In the genomic region with DNA sequence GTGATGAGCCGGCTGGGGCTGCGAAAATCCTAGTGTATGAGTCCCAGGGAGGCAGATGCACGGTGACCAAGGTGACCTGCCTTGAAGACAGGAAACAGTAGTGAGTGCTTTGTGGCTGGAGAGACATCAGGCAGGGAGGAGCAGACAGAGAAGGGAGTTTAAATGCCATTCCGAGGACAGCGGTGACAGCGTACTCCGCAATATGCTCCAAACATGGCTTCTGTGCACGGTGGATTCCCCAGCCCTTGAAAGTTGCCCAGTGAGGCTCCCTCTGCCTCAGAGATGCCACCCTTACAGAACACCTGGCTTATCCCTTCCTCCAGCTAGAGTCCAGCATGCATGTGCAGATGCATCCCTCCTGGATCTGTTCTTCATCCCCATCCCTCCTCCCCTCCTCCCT, we compare ENCODE assay signal across 18 mouse cellular contexts. TPM values are rescaled to one million over a fixed set of nuclear protein-coding genes. Genes with fewer than 3 reads are reported as not detected.
A peak's percentile ranks its signal among the peaks of the same experiment; 100 is the strongest.
DNase-seq lines count a peak whose midpoint lies in the region; ATAC-seq and TF ChIP-seq lines count a peak whose summit lies in the region.
"Had no signal": no experiment of that assay in that cellular context is flagged by ENCODE, and none has a peak within 500 bp of the region (broad histone marks: within the 10 kb centered on the region; RNA-seq: fewer than 3 reads in every experiment).

No protein-coding gene starts in this region.

- WGBS in forebrain, embryonic 15.5 days: 75% methylated on average over 8 of the region's 8 CpGs
- WGBS in hindbrain, embryonic 14.5 days: 49% methylated on average over 8 of the region's 8 CpGs
- 55% methylated on average over 8 of the region's 8 CpGs for WGBS in midbrain, postnatal 0 days

- peak in 1 of 2 experiments; percentile 32 for DNase-seq in left cerebral cortex, adult 2 months (ENCODE audit: extremely low spot score in 1 of 2, low spot score in 2 of 2)
- DNase-seq in left cerebral cortex, adult 11 months (ENCODE audit: low spot score): no peak
- DNase-seq in hindbrain, embryonic 14.5 days (ENCODE audit: low spot score): no peak
- DNase-seq in midbrain, postnatal 0 days (ENCODE audit: low spot score): no peak
- no peak for DNase-seq in testis, postnatal 14 days (ENCODE audit: low spot score)
- DNase-seq in gastrocnemius, postnatal 4 days (ENCODE audit: low spot score in 2 of 2): no peak
- DNase-seq: adrenal gland, postnatal 10 days; gastrocnemius, postnatal 10 days; kidney, postnatal 14 days; thymus, adult 18-20 months had no signal

- no peak for ATAC-seq in forebrain, embryonic 15.5 days (replicated peaks)
- ATAC-seq in hindbrain, embryonic 14.5 days (ENCODE audit: low FRiP score): no peak
- no peak for ATAC-seq in midbrain, postnatal 0 days (ENCODE audit: low FRiP score)
- ATAC-seq: CD4-positive, CD25-positive, alpha-beta regulatory T cell, adult 4 months; intestine, postnatal 0 days had no signal

- intact Hi-C loops in left cerebral cortex, adult 2 months (cut with DNase I): loop anchor here (1.0 to 2.0 kb wide), 2 partner anchors 45 to 119 kb away; partner anchors contain the start of gene Calm2

- peak overlapping the region; percentile 76 for H3K27ac ChIP-seq in left cerebral cortex, adult 2 months
- H3K27ac ChIP-seq in forebrain, embryonic 15.5 days (replicated peaks): peak overlapping the region; percentile 33; the same call in 1 of the 2 replicates
- 0 out of 2 replicates have a peak overlapping the region, but pooled peaks have one; percentile 23 for H3K27ac ChIP-seq in hindbrain, embryonic 14.5 days
- peak overlapping the region; percentile 51; the same call in 1 of the 2 replicates for H3K27ac ChIP-seq in midbrain, postnatal 0 days (ENCODE audit: low read depth, low read length)
- H3K27ac ChIP-seq: embryonic facial prominence, embryonic 12.5 days; lung, embryonic 15.5 days had no signal

- no peak overlapping the region for H3K4me2 ChIP-seq in forebrain, embryonic 15.5 days (replicated peaks)
- H3K4me2 ChIP-seq in hindbrain, embryonic 14.5 days (replicated peaks): no peak overlapping the region
- H3K4me2 ChIP-seq in midbrain, postnatal 0 days (ENCODE audit: low read depth, low read length, poor library complexity, severe bottlenecking): no peak overlapping the region
- H3K4me2 ChIP-seq: embryonic facial prominence, embryonic 12.5 days; liver, embryonic 11.5 days; lung, embryonic 15.5 days had no signal

- H3K36me3 ChIP-seq in forebrain, embryonic 15.5 days: no peaks in the 10 kb centered on the region
- no peaks in the 10 kb centered on the region for H3K36me3 ChIP-seq in hindbrain, embryonic 14.5 days (replicated peaks; ENCODE audit: control insufficient read depth, insufficient read depth)
- no peaks in the 10 kb centered on the region for H3K36me3 ChIP-seq in midbrain, postnatal 0 days (ENCODE audit: insufficient read depth, low read length)
- H3K36me3 ChIP-seq: embryonic facial prominence, embryonic 12.5 days; heart, embryonic 10.5 days; lung, embryonic 15.5 days had no signal

- peaks cover 56% of the 10 kb centered on the region for H3K4me1 ChIP-seq in forebrain, embryonic 15.5 days
- peaks cover 46% of the 10 kb centered on the region for H3K4me1 ChIP-seq in hindbrain, embryonic 14.5 days (replicated peaks; ENCODE audit: control insufficient read depth, insufficient read depth, low read length)
- H3K4me1 ChIP-seq in midbrain, postnatal 0 days (ENCODE audit: insufficient read depth, low read length): peaks cover 39% of the 10 kb centered on the region

- H3K9me3 ChIP-seq in forebrain, embryonic 15.5 days: no peaks in the 10 kb centered on the region
- no peaks in the 10 kb centered on the region for H3K9me3 ChIP-seq in hindbrain, embryonic 14.5 days (ENCODE audit: control insufficient read depth, low read length)
- no peaks in the 10 kb centered on the region for H3K9me3 ChIP-seq in midbrain, postnatal 0 days (ENCODE audit: low read length)
- H3K9me3 ChIP-seq: embryonic facial prominence, embryonic 12.5 days; heart, embryonic 10.5 days; lung, embryonic 15.5 days had no signal

- no peaks in the 10 kb centered on the region for H3K27me3 ChIP-seq in forebrain, embryonic 15.5 days
- H3K27me3 ChIP-seq in hindbrain, embryonic 14.5 days (ENCODE audit: control insufficient read depth, insufficient read depth, low read length): no peaks in the 10 kb centered on the region
- 0 out of 2 replicates have a peak, but pooled peaks cover 3% of the 10 kb centered on the region for H3K27me3 ChIP-seq in midbrain, postnatal 0 days (ENCODE audit: insufficient read depth, low read length)

- H3K9ac ChIP-seq in forebrain, embryonic 15.5 days (replicated peaks): no peak overlapping the region
- no peak overlapping the region for H3K9ac ChIP-seq in hindbrain, embryonic 14.5 days
- no peak overlapping the region for H3K9ac ChIP-seq in midbrain, postnatal 0 days (replicated peaks; ENCODE audit: low read length, poor library complexity, severe bottlenecking)
- H3K9ac ChIP-seq: embryonic facial prominence, embryonic 12.5 days; lung, embryonic 15.5 days had no signal

- TF ChIP-seq CTCF in left cerebral cortex, adult 2 months (IDR thresholded peaks at IDR 0.05): no peak
- TF ChIP-seq CTCF in midbrain, postnatal 0 days (IDR thresholded peaks at IDR 0.05): no peak

- H3K4me3 ChIP-seq in left cerebral cortex, adult 2 months: no peak overlapping the region
- H3K4me3 ChIP-seq in forebrain, embryonic 15.5 days: no peak overlapping the region
- no peak overlapping the region for H3K4me3 ChIP-seq in hindbrain, embryonic 14.5 days (replicated peaks; ENCODE audit: low read length)
- no peak overlapping the region for H3K4me3 ChIP-seq in midbrain, postnatal 0 days (ENCODE audit: low read depth, low read length)
- H3K4me3 ChIP-seq: embryonic facial prominence, embryonic 12.5 days; heart, embryonic 10.5 days; lung, embryonic 15.5 days; myocyte had no signal

RNA-seq across cellular contexts. Expression of gene Ttc7, which starts 45.0 kb away (rescaled TPM):
- 10 to 100 TPM; 11.8 to 13.2 TPM for total RNA-seq in left cerebral cortex, adult 2 months (2021)
- 4.5 and 4.8 TPM in 2 replicates for polyA plus RNA-seq in forebrain, embryonic 15.5 days (2015; fragmentation: Nextera tagmentation; extraction: Ambion mirVana)
- polyA plus RNA-seq in hindbrain, embryonic 14.5 days (2014; fragmentation: Nextera tagmentation; extraction: Ambion mirVana): 5.0 and 6.3 TPM in 2 replicates
- total RNA-seq in midbrain, postnatal 0 days (2014; rRNA removed): 5.3 and 13.9 TPM in 2 replicates
- polyA plus RNA-seq in midbrain, postnatal 0 days (2015; fragmentation: Nextera tagmentation; extraction: Ambion mirVana): 9.9 and 11.1 TPM in 2 replicates
- 10 to 100 TPM; 13.3 to 16.2 TPM for total RNA-seq in gastrocnemius, postnatal 4 days (2021)

Comparison
In these comparisons a context has a peak if more than half of its experiments do, and no peak if none do; other contexts are left out.
1. H3K27ac ChIP-seq: peak in every context shown above with its lines; median percentile 76 in left cerebral cortex, adult 2 months; 51 in midbrain, postnatal 0 days; 33 in forebrain, embryonic 15.5 days; 23 in hindbrain, embryonic 14.5 days.